Mouse (Mus musculus) cerebellum, adult 11 months (tissue): ENCODE data around the gene Gm21060.
"Not testable (repeated sequence)": the region's sequence is repeated elsewhere in the genome, so short reads cannot be mapped to it uniquely, and the experiment has no call there.

ENCODE experiments used
- DNase-seq: peaks from one replicate; pipeline ENCODE4 v3.0.0; 2022

Gene Gm21060

DNA sequence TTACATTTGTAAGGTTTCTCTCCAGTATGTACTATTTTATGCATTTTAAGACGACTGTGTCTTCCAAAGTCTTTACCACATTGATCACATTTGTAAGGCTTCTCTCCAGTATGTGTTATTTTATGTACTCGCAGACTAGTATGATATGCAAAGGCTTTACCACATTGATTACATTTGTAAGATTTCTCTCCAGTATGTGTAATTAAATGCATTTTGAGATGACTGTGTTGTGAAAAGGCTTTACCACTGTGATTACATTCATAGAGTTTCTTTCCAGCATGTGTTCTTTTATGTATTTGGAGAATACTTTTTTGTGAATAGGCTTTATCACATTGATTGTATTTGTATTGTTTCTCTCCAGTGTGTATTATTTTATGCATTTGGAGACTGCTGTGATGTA is at the start of gene Gm21060:
Gene Gm21060 (minus strand): TSS at position 101 of the 400 bp plus-strand sequence.
- no peak for DNase-seq

GRCm38 (mm10) chr19:61320844-61321243 is 24.0 kb upstream of the Gm21060 start:
- not testable (repeated sequence) for DNase-seq

DNA sequence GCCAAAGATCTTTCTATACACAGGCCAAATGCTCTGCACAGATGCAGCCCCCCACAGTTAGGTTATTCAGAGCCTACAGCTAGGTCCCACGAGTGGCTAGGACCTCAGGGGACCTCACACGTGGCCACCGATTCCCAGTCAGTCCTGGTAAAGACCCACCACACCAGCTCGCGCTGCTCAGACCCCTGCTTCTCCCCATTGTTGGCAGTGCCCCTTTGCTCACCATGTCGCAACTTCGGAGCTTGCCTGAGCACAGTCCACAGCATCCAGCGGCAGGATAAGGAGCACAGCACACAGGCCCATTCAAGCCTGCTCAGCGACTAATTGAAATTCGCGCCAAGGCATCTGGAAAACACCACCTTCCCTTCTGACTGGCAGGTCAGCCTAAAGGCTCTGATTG is 16.3 kb upstream of the Gm21060 start:
- not testable (repeated sequence) for DNase-seq

- not testable (repeated sequence) for DNase-seq
Measured at GRCm38 (mm10) chr19:61312400-61312799, 15.5 kb upstream of the Gm21060 start.

- DNase-seq, result not testable (repeated sequence)
Measured at GRCm38 (mm10) chr19:61308083-61308482, 11.2 kb upstream of the Gm21060 start.

GRCm38 (mm10) chr19:61285033-61285432 is 11.8 kb downstream of the Gm21060 start:
- DNase-seq, result not testable (repeated sequence)

DNA sequence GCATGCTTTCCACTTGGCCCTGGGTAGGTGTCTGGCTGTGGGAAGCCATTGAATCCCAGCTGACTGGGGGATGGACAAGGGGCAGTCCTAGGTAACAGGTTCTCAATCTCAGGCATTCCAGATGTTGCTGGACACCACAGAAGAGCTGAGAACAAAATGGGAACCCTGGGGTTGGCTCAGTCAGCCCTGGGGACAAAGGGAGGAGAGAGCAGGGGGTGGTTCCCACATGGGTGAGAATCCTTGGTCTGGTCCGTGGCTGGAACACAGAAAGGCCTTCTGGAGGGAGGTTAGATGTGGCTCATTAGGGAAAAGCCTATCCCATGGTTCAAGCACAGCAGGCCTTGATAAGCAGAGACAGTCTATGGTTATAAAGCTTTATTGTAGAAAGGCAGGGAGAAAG is 13.3 kb downstream of the Gm21060 start:
- no peak for DNase-seq

DNA sequence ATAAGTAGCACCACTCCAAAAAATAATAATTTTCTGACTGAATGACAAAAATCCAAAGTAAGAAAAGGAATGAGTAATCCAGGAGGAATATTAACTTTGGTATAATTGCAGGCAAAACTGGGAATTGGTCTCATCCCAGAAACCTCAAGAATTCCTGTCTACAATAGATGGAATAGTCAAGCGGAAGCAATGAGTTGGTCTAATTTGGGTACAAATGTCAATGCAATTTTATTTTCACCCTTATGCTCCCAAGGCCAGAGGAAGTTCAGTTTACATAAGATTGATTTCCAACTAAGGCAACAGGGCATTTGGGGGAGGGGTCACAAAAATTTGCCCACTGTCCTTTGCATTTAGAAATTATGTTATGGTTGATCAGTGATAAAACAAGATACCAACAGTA is 21.4 kb downstream of the Gm21060 start:
- DNase-seq, result no peak

GRCm38 (mm10) chr19:61269141-61269540 is 27.7 kb downstream of the Gm21060 start:
- DNase-seq, result not testable (repeated sequence)

- DNase-seq, result no peak
Measured at GRCm38 (mm10) chr19:61267141-61267540, 29.7 kb downstream of the Gm21060 start.

DNA sequence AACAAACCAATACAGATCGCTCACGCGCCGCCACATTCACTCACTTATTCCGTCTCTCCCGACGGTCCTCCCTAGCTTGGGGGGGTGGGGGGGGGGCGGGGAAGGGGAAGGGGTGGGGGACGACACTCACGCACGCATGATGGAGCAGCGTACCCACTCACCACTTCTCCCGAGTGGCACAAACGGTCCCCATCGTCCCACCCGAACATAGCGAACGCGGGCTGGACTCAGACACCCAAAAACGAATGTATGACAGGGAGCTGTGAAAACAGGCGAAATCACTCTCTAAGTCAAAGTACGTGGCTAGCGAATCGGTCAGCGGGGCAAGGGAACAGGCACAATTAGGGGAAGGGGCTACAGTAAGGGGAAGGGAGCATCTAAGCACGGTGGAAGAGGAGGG is 30.2 kb downstream of the Gm21060 start:
- no peak for DNase-seq

- peak; percentile 14 for DNase-seq
Measured at GRCm38 (mm10) chr19:61266246-61266615, 30.6 kb downstream of the Gm21060 start.

- DNase-seq, result no peak
Measured at GRCm38 (mm10) chr19:61265349-61266245, 31.3 kb downstream of the Gm21060 start.

GRCm38 (mm10) chr19:61264933-61265332 is 31.9 kb downstream of the Gm21060 start:
- DNase-seq, result no peak

DNA sequence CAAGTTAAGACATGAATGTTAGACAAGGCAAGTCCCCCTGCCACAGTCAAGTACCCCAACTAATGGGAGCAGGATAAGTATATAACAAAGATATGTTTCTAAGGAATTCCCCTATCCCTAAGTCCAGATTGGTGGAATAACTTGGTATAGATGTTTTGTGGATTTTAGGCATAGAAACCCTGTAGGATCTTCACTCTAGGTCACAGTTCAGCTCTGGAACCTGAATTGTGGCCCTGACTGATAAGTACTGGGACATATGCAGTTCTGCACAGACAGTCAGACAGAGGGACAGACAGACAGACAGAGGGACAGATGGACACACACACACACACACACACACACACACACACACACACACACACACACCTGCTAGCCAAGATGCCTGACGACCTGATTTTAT is 32.6 kb downstream of the Gm21060 start:
- no peak for DNase-seq

DNA sequence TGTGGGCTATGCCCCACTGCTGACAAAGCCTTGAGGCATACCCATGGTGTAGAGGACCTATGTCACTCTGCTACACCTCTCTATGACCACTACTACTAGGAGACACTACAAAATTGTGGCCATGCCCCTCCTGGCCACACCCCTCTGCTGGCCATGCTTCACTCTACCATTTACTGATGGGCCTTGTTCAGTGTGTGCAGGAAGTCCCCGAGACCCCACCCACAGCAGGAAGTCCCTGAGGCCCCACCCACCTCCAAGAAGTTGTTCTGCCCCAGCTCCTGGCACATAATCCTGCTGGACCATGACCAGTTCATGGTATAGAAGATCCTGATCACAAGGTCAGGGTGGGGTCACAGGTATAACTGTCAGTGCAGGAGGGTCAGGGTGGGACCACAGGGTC is 35.6 kb downstream of the Gm21060 start:
- no peak for DNase-seq

GRCm38 (mm10) chr19:61257733-61258132 is 39.1 kb downstream of the Gm21060 start:
- DNase-seq, result no peak

DNA sequence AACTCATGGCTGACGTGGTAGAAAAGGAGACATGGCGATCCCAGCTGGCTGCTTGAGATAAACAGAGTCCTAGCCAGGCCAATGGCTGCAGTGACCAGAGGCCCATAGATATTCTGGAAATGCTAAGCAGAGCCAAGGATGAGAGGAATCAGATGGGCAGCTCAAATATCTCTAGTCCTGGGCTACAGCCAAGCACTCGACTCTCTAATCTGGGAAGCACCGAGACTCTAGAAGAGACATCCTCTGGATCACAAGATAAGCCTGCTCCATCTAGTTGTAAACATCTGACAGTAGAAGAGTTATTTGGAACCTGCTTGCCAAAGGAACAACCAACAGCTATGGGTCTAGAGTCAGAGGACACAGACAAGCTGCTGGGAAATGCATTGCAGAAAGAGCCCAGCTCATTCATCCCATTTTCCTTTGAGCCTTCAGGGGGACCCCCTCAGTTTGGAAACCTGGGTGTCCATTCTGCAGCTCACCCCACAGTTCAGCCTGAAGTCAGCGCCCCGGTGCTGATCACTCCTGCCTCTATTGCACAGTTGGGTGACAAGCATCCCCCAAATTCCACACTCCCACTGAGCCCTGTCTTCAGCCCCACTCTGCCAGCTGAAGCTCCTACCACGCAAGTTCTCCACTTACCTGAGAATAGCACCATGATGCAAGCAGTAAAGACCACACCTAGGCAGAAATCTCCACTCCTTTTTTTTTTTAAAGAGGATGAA is 40.5 kb downstream of the Gm21060 start:
- DNase-seq, result no peak

DNA sequence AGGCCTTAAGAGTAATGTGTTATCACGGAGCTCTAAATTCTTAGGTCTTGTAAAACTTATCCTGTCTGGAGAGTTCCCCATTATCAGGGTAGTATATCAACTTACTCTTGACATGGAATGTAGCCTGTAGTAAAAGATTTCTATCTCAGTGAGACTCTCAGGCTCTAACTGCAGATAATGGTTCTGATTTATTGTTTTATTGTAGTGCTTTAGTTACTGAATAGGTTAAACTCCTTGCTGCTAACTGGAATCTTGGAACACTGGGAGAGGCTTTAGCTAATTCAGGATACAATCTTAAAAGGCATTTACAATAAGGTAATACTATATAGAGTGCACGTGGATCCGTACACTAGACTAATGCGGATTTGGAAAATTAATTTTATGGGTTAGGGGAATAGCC is 49.5 kb downstream of the Gm21060 start:
- not testable (repeated sequence) for DNase-seq
